16 mouse cellular contexts compared by ENCODE assay signal in the genomic region with DNA sequence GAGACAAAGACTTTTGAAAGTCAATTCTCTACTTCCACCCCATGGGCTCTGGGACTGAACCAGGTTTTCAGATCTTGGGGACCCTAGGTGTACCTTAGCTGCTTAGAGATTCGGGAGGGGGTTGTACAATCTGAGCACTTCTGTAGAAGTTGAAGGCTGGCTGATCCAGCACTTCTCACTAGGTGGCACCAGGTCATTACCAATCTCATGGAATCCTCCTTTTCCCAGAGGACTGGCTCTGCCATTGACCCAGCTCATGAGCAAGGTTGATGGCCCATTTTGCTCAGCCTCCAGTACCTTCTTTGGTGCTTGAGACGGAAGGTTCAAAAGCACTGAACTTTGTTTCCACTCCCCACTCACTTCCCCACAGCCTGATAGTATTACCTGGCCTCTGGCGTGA. TPM values are rescaled to one million over a fixed set of nuclear protein-coding genes. Genes with fewer than 3 reads are reported as not detected.
DNase-seq lines count a peak whose midpoint lies in the region; ATAC-seq and TF ChIP-seq lines count a peak whose summit lies in the region.
"Had no signal": no experiment of that assay in that cellular context is flagged by ENCODE, and none has a peak within 500 bp of the region (broad histone marks: within the 10 kb centered on the region; RNA-seq: fewer than 3 reads in every experiment).

No protein-coding gene starts in this region.

- no peak overlapping the region for H3K4me3 ChIP-seq in forebrain, embryonic 14.5 days (ENCODE audit: low read depth, low read length)
- no peak overlapping the region for H3K4me3 ChIP-seq in forebrain, embryonic 12.5 days (replicated peaks)
- H3K4me3 ChIP-seq in liver, postnatal 0 days (ENCODE audit: low read depth, low read length) = no peak overlapping the region
- H3K4me3 ChIP-seq: erythroblast, embryonic 14.5 days; hindbrain, embryonic 10.5 days; limb, embryonic 13.5 days had no signal

- WGBS in forebrain, embryonic 14.5 days = 86% methylated on average over 3 of the region's 3 CpGs
- 81% methylated on average over 3 of the region's 3 CpGs for WGBS in forebrain, embryonic 12.5 days
- 67% methylated on average over 3 of the region's 3 CpGs for WGBS in liver, postnatal 0 days (ENCODE audit: insufficient replicate concordance)

- no peaks in the 10 kb centered on the region for H3K9me3 ChIP-seq in forebrain, embryonic 14.5 days (replicated peaks; ENCODE audit: control insufficient read depth, low read length)
- no peaks in the 10 kb centered on the region for H3K9me3 ChIP-seq in forebrain, embryonic 12.5 days
- no peaks in the 10 kb centered on the region for H3K9me3 ChIP-seq in liver, postnatal 0 days (ENCODE audit: low read length)
- H3K9me3 ChIP-seq: hindbrain, embryonic 10.5 days had no signal

- H3K9ac ChIP-seq in forebrain, embryonic 14.5 days (ENCODE audit: low read length) = no peak overlapping the region
- H3K9ac ChIP-seq in forebrain, embryonic 12.5 days = no peak overlapping the region
- no peak overlapping the region for H3K9ac ChIP-seq in liver, postnatal 0 days (replicated peaks)
- H3K9ac ChIP-seq: limb, embryonic 13.5 days had no signal

- H3K36me3 ChIP-seq in forebrain, embryonic 14.5 days (ENCODE audit: control insufficient read depth, insufficient read depth, low read length) = no peaks in the 10 kb centered on the region
- H3K36me3 ChIP-seq in forebrain, embryonic 12.5 days (replicated peaks) = no peaks in the 10 kb centered on the region
- H3K36me3 ChIP-seq in liver, postnatal 0 days (replicated peaks; ENCODE audit: insufficient read depth, low read length) = no peaks in the 10 kb centered on the region
- H3K36me3 ChIP-seq: hindbrain, embryonic 10.5 days; limb, embryonic 13.5 days had no signal

- peak; percentile 20 for DNase-seq in forebrain, embryonic 14.5 days (ENCODE audit: low spot score)
- DNase-seq in liver, postnatal 0 days = no peak
- no peak for DNase-seq in liver
- DNase-seq in adipocyte (ENCODE audit: low spot score) = peak; percentile 27
- DNase-seq in kidney, postnatal 36 days = peak; percentile 17 to 56
- no peak for DNase-seq in right cerebral cortex, postnatal 36 days (ENCODE audit: low spot score in 2 of 2)
- DNase-seq: adrenal gland, adult 2 months; cerebellum, adult 18-20 months; gastrocnemius, postnatal 10 days; lung, postnatal 10 days had no signal

- H3K27ac ChIP-seq in forebrain, embryonic 14.5 days (ENCODE audit: low read depth, low read length) = no peak overlapping the region
- H3K27ac ChIP-seq in forebrain, embryonic 12.5 days = no peak overlapping the region
- no peak overlapping the region for H3K27ac ChIP-seq in liver, postnatal 0 days (ENCODE audit: low read depth)
- H3K27ac ChIP-seq: hindbrain, embryonic 10.5 days; limb, embryonic 13.5 days had no signal

- no peak overlapping the region for H3K4me2 ChIP-seq in forebrain, embryonic 14.5 days (ENCODE audit: low read length)
- H3K4me2 ChIP-seq in forebrain, embryonic 12.5 days = no peak overlapping the region
- no peak overlapping the region for H3K4me2 ChIP-seq in liver, postnatal 0 days (ENCODE audit: low read depth, low read length)
- H3K4me2 ChIP-seq: limb, embryonic 13.5 days had no signal

- peak; percentile 36; the same call in 1 of the 2 replicates for TF ChIP-seq CTCF in liver, postnatal 0 days (IDR thresholded peaks at IDR 0.05; ENCODE audit: low read depth)

- TF ChIP-seq EP300 in liver, postnatal 0 days (IDR thresholded peaks at IDR 0.05; ENCODE audit: low read depth) = no peak

- no peaks in the 10 kb centered on the region for H3K4me1 ChIP-seq in forebrain, embryonic 14.5 days (ENCODE audit: control insufficient read depth, insufficient read depth, low read length)
- H3K4me1 ChIP-seq in forebrain, embryonic 12.5 days = no peaks in the 10 kb centered on the region
- no peaks in the 10 kb centered on the region for H3K4me1 ChIP-seq in liver, postnatal 0 days (ENCODE audit: insufficient read depth)
- H3K4me1 ChIP-seq: hindbrain, embryonic 10.5 days; limb, embryonic 13.5 days had no signal

- no peaks in the 10 kb centered on the region for H3K27me3 ChIP-seq in forebrain, embryonic 14.5 days (replicated peaks; ENCODE audit: control insufficient read depth, insufficient read depth, low read length)
- H3K27me3 ChIP-seq in forebrain, embryonic 12.5 days = no peaks in the 10 kb centered on the region
- no peaks in the 10 kb centered on the region for H3K27me3 ChIP-seq in liver, postnatal 0 days (ENCODE audit: insufficient read depth, low read length)
- H3K27me3 ChIP-seq: limb, embryonic 13.5 days had no signal

- ATAC-seq in forebrain, embryonic 14.5 days = no peak
- ATAC-seq in forebrain, embryonic 12.5 days (ENCODE audit: low FRiP score) = no peak
- ATAC-seq in liver, postnatal 0 days = no peak
- no peak for ATAC-seq in activated CD4-positive, CD25-positive, alpha-beta regulatory T cell, adult 4 months

RNA-seq across cellular contexts. Expression of a gene that starts 18.1 kb away (rescaled TPM):
- polyA plus RNA-seq in forebrain, embryonic 14.5 days (2014; fragmentation: Nextera tagmentation; extraction: Ambion mirVana) = not detected in 2 replicates
- polyA plus RNA-seq in forebrain, embryonic 12.5 days (2016; fragmentation: Nextera tagmentation; extraction: Ambion mirVana) = not detected in 2 replicates
- not detected in 2 replicates for polyA plus RNA-seq in liver, postnatal 0 days (2015; fragmentation: Nextera tagmentation; extraction: Ambion mirVana)
- polyA plus RNA-seq in activated CD4-positive, CD25-positive, alpha-beta regulatory T cell, adult 4 months (2017; shearing (Covaris generic)) = not detected
- polyA plus RNA-seq: adrenal gland, adult 2 months; erythroblast, embryonic 14.5 days; hindbrain, embryonic 10.5 days; limb, embryonic 13.5 days; urinary bladder, adult 2 months had no signal

RNA-seq across cellular contexts. Expression of a gene that starts 22.1 kb away (rescaled TPM):
- polyA plus RNA-seq in forebrain, embryonic 14.5 days (2014; fragmentation: Nextera tagmentation; extraction: Ambion mirVana) = 2.9 and 3.5 TPM in 2 replicates
- 2.0 and 2.4 TPM in 2 replicates for polyA plus RNA-seq in forebrain, embryonic 12.5 days (2016; fragmentation: Nextera tagmentation; extraction: Ambion mirVana)
- polyA plus RNA-seq in liver, postnatal 0 days (2015; fragmentation: Nextera tagmentation; extraction: Ambion mirVana) = 1.2 and 1.5 TPM in 2 replicates
- 1 to 10 TPM in 1 of 2 experiments, under 1 TPM in 1; 0.87 to 1.6 TPM for polyA plus RNA-seq in activated CD4-positive, CD25-positive, alpha-beta regulatory T cell, adult 4 months (2017; shearing (Covaris generic))
- polyA plus RNA-seq: erythroblast, embryonic 14.5 days had no signal

RNA-seq across cellular contexts. Expression of a gene that starts 48.2 kb away (rescaled TPM):
- polyA plus RNA-seq in forebrain, embryonic 14.5 days (2014; fragmentation: Nextera tagmentation; extraction: Ambion mirVana) = not detected in 2 replicates
- polyA plus RNA-seq in forebrain, embryonic 12.5 days (2016; fragmentation: Nextera tagmentation; extraction: Ambion mirVana) = not detected in 2 replicates
- 79.5 and 93.6 TPM in 2 replicates for polyA plus RNA-seq in liver, postnatal 0 days (2015; fragmentation: Nextera tagmentation; extraction: Ambion mirVana)
- not detected for polyA plus RNA-seq in activated CD4-positive, CD25-positive, alpha-beta regulatory T cell, adult 4 months (2017; shearing (Covaris generic))
- polyA plus RNA-seq: adrenal gland, adult 2 months; hindbrain, embryonic 10.5 days; limb, embryonic 13.5 days; urinary bladder, adult 2 months had no signal

Comparison
In these comparisons a context has a peak if more than half of its experiments do, and no peak if none do; other contexts are left out.
1. DNase-seq: peak in forebrain, embryonic 14.5 days (single experiment), adipocyte (single experiment) and kidney, postnatal 36 days (2 of 2); none in liver, postnatal 0 days (single experiment), liver (single experiment) and right cerebral cortex, postnatal 36 days (0 of 2).
2. RNA of a gene that starts 48.2 kb away (polyA plus RNA-seq): 79.5 to 93.6 TPM in liver, postnatal 0 days; not detected in forebrain, embryonic 14.5 days, not detected in forebrain, embryonic 12.5 days and not detected in activated CD4-positive, CD25-positive, alpha-beta regulatory T cell, adult 4 months; every median in the first group is over 10 times any median in the second.